Mouse (Mus musculus): ENCODE results near the gene Stk39. TPM values are rescaled to one million over a fixed set of nuclear protein-coding genes. Genes with fewer than 3 reads are reported as not detected.

Gene Stk39
- polyA plus RNA-seq, 1 experiment = 26.3 TPM

- H3K4me1 ChIP-seq (ENCODE audit: control insufficient read depth, insufficient read depth, low read length) = peaks cover 9% of the 10 kb centered on the region; the same call in 1 of the 2 replicates
- no peak overlapping the region for H3K4me3 ChIP-seq (ENCODE audit: insufficient read depth, low read length)
- TF ChIP-seq CTCF (IDR thresholded peaks at IDR 0.05; ENCODE audit: borderline replicate concordance, insufficient read depth, low read length) (no peak), POLR2A (IDR thresholded peaks at IDR 0.05; ENCODE audit: low read depth, low read length) (no peak)
- no peak overlapping the region for H3K27ac ChIP-seq (ENCODE audit: insufficient read depth, low read length)
Measured at GRCm38 (mm10) chr2:68257571-68257970, 214.5 kb downstream of the Stk39 start.

GRCm38 (mm10) chr2:68256472-68256871, 215.6 kb downstream of the Stk39 start:
- H3K4me3 ChIP-seq (ENCODE audit: insufficient read depth, low read length) = no peak overlapping the region
- H3K27ac ChIP-seq (ENCODE audit: insufficient read depth, low read length) = no peak overlapping the region
- peaks cover 9% of the 10 kb centered on the region; the same call in 1 of the 2 replicates for H3K4me1 ChIP-seq (ENCODE audit: control insufficient read depth, insufficient read depth, low read length)
- no peak for TF ChIP-seq CTCF (IDR thresholded peaks at IDR 0.05; ENCODE audit: borderline replicate concordance, insufficient read depth, low read length)
- TF ChIP-seq POLR2A (IDR thresholded peaks at IDR 0.05; ENCODE audit: low read depth, low read length) = no peak

GRCm38 (mm10) chr2:68254756-68255155, 217.3 kb downstream of the Stk39 start:
- Histone ChIP-seq H3K4me1 (ENCODE audit: control insufficient read depth, insufficient read depth, low read length) (peaks cover 9% of the 10 kb centered on the region; the same call in 1 of the 2 replicates), H3K27ac (ENCODE audit: insufficient read depth, low read length) (no peak overlapping the region), H3K4me3 (ENCODE audit: insufficient read depth, low read length) (no peak overlapping the region)
- TF ChIP-seq POLR2A (IDR thresholded peaks at IDR 0.05; ENCODE audit: low read depth, low read length) (no peak), CTCF (IDR thresholded peaks at IDR 0.05; ENCODE audit: borderline replicate concordance, insufficient read depth, low read length) (no peak)

GRCm38 (mm10) chr2:68253222-68253621, 218.8 kb downstream of the Stk39 start:
- H3K4me3 ChIP-seq (ENCODE audit: insufficient read depth, low read length) = no peak overlapping the region
- TF ChIP-seq CTCF (IDR thresholded peaks at IDR 0.05; ENCODE audit: borderline replicate concordance, insufficient read depth, low read length) (no peak), POLR2A (IDR thresholded peaks at IDR 0.05; ENCODE audit: low read depth, low read length) (no peak)
- no peaks in the 10 kb centered on the region for H3K4me1 ChIP-seq (ENCODE audit: control insufficient read depth, insufficient read depth, low read length)
- H3K27ac ChIP-seq (ENCODE audit: insufficient read depth, low read length) = no peak overlapping the region

- Histone ChIP-seq H3K27ac (ENCODE audit: insufficient read depth, low read length) (no peak overlapping the region), H3K4me1 (ENCODE audit: control insufficient read depth, insufficient read depth, low read length) (no peaks in the 10 kb centered on the region), H3K4me3 (ENCODE audit: insufficient read depth, low read length) (no peak overlapping the region)
- TF ChIP-seq CTCF (IDR thresholded peaks at IDR 0.05; ENCODE audit: borderline replicate concordance, insufficient read depth, low read length) (no peak), POLR2A (IDR thresholded peaks at IDR 0.05; ENCODE audit: low read depth, low read length) (no peak)
Measured at GRCm38 (mm10) chr2:68252048-68252758, 219.9 kb downstream of the Stk39 start.

GRCm38 (mm10) chr2:68250897-68251296, 221.2 kb downstream of the Stk39 start:
- Histone ChIP-seq H3K4me3 (ENCODE audit: insufficient read depth, low read length) (no peak overlapping the region), H3K27ac (ENCODE audit: insufficient read depth, low read length) (no peak overlapping the region), H3K4me1 (ENCODE audit: control insufficient read depth, insufficient read depth, low read length) (no peaks in the 10 kb centered on the region)
- TF ChIP-seq CTCF (IDR thresholded peaks at IDR 0.05; ENCODE audit: borderline replicate concordance, insufficient read depth, low read length) (no peak), POLR2A (IDR thresholded peaks at IDR 0.05; ENCODE audit: low read depth, low read length) (no peak)

GRCm38 (mm10) chr2:68249855-68250424, 222.1 kb downstream of the Stk39 start:
- no peaks in the 10 kb centered on the region for H3K4me1 ChIP-seq (ENCODE audit: control insufficient read depth, insufficient read depth, low read length)
- no peak overlapping the region for H3K4me3 ChIP-seq (ENCODE audit: insufficient read depth, low read length)
- H3K27ac ChIP-seq (ENCODE audit: insufficient read depth, low read length) = no peak overlapping the region
- TF ChIP-seq POLR2A (IDR thresholded peaks at IDR 0.05; ENCODE audit: low read depth, low read length) (no peak), CTCF (IDR thresholded peaks at IDR 0.05; ENCODE audit: borderline replicate concordance, insufficient read depth, low read length) (no peak)

- Histone ChIP-seq H3K4me3 (ENCODE audit: insufficient read depth, low read length) (no peak overlapping the region), H3K27ac (ENCODE audit: insufficient read depth, low read length) (no peak overlapping the region), H3K4me1 (ENCODE audit: control insufficient read depth, insufficient read depth, low read length) (no peaks in the 10 kb centered on the region)
- no peak for TF ChIP-seq POLR2A (IDR thresholded peaks at IDR 0.05; ENCODE audit: low read depth, low read length)
- TF ChIP-seq CTCF (IDR thresholded peaks at IDR 0.05; ENCODE audit: borderline replicate concordance, insufficient read depth, low read length) = no peak
Measured at GRCm38 (mm10) chr2:68246284-68246683, 225.8 kb downstream of the Stk39 start.

GRCm38 (mm10) chr2:68244556-68244955, 227.5 kb downstream of the Stk39 start:
- H3K4me3 ChIP-seq (ENCODE audit: insufficient read depth, low read length) = no peak overlapping the region
- H3K4me1 ChIP-seq (ENCODE audit: control insufficient read depth, insufficient read depth, low read length) = no peaks in the 10 kb centered on the region
- H3K27ac ChIP-seq (ENCODE audit: insufficient read depth, low read length) = no peak overlapping the region
- TF ChIP-seq POLR2A (IDR thresholded peaks at IDR 0.05; ENCODE audit: low read depth, low read length) (no peak), CTCF (IDR thresholded peaks at IDR 0.05; ENCODE audit: borderline replicate concordance, insufficient read depth, low read length) (no peak)

- TF ChIP-seq POLR2A (IDR thresholded peaks at IDR 0.05; ENCODE audit: low read depth, low read length) (no peak), CTCF (IDR thresholded peaks at IDR 0.05; ENCODE audit: borderline replicate concordance, insufficient read depth, low read length) (no peak)
- Histone ChIP-seq H3K4me3 (ENCODE audit: insufficient read depth, low read length) (no peak overlapping the region), H3K4me1 (ENCODE audit: control insufficient read depth, insufficient read depth, low read length) (no peaks in the 10 kb centered on the region), H3K27ac (ENCODE audit: insufficient read depth, low read length) (no peak overlapping the region)
Measured at GRCm38 (mm10) chr2:68243879-68244553, 228.1 kb downstream of the Stk39 start.
